8 mouse cellular contexts compared by ENCODE assay signal in the genomic region with DNA sequence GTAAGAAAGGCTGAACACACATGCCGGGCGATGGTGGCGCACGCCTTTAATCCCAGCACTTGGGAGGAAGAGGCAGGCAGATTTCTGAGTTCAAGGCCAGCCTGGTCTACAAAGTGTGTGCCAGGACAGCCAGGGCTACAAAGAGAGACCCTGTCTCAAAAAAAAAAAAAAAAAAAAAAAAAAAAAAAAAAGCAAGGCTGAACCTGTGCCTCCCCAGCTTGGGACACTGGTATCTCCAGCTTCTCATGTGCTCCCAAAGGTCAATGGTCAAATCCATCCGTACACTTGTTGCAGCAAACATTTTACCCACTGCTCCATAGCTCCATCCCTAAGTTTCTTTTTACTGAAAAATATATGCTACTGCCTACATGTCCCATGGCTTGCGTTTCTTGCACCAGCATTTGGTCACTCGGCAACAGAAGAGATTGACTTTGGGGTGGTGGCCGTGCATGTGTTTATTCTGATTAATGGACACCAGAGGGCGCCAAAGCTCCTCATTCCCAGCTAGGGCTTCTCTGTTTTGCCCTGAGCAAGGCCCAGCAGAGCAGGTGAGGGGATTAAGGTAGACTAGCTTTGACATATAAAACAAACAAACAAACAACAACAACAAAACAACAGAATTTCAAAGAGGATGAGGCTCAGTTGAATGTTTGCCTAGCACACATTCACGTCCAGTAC. TPM values are rescaled to one million over a fixed set of nuclear protein-coding genes. Genes with fewer than 3 reads are reported as not detected.
DNase-seq lines count a peak whose midpoint lies in the region; ATAC-seq and TF ChIP-seq lines count a peak whose summit lies in the region.

No protein-coding gene starts in this region.

- TF ChIP-seq POLR2A in MEL (IDR thresholded peaks at IDR 0.05; ENCODE audit: control insufficient read depth in 1 of 2, insufficient read depth in 1 of 2, low read depth in 1 of 2, low read length in 2 of 2, poor library complexity in 1 of 2), result no peak

- TF ChIP-seq EP300 in MEL (IDR thresholded peaks at IDR 0.05; ENCODE audit: low read depth in 1 of 2, low read length in 2 of 2), result no peak
- no peak for TF ChIP-seq EP300 in lung, postnatal 0 days (IDR thresholded peaks at IDR 0.05)

- peak; percentile 97 for DNase-seq in MEL (ENCODE audit: low read depth, low spot score)
- DNase-seq in brain, adult 2 months (ENCODE audit: low read depth, low spot score), result peak; percentile 90
- peak; percentile 75 for DNase-seq in forebrain, embryonic 10.5 days (ENCODE audit: extremely low spot score, low spot score)
- DNase-seq in hindbrain, embryonic 10.5 days (ENCODE audit: low spot score), result peak; percentile 67
- peak; percentile 59 to 74 for DNase-seq in layer of hippocampus, adult 2 months (ENCODE audit: low spot score in 2 of 2)
- DNase-seq in lung, postnatal 0 days (ENCODE audit: low spot score), result peak; percentile 90
- DNase-seq in retina, adult 2 months (ENCODE audit: low read depth, low spot score), result peak; percentile 67
- peak; percentile 77 for DNase-seq in thymus, postnatal 4 days

- TF ChIP-seq RAD21 in MEL (IDR thresholded peaks at IDR 0.05; ENCODE audit: low read depth, low read length), result no peak

- peaks cover 4 to 8% of the 10 kb centered on the region in 2 experiments; a peak in 3 of 4 replicates for H3K4me1 ChIP-seq in MEL (ENCODE audit: control insufficient read depth in 1 of 2, insufficient read depth in 2 of 2, low read length in 2 of 2)
- no peaks in the 10 kb centered on the region for H3K4me1 ChIP-seq in forebrain, embryonic 10.5 days
- H3K4me1 ChIP-seq in hindbrain, embryonic 10.5 days (replicated peaks), result no peaks in the 10 kb centered on the region
- no peaks in the 10 kb centered on the region for H3K4me1 ChIP-seq in lung, postnatal 0 days (ENCODE audit: insufficient read depth, low read depth, low read length)

- H3K27me3 ChIP-seq in MEL (ENCODE audit: control insufficient read depth in 1 of 2, insufficient read depth in 2 of 2, low read length in 2 of 2), result no peaks in the 10 kb centered on the region
- no peaks in the 10 kb centered on the region for H3K27me3 ChIP-seq in forebrain, embryonic 10.5 days (ENCODE audit: poor library complexity, severe bottlenecking)
- no peaks in the 10 kb centered on the region for H3K27me3 ChIP-seq in hindbrain, embryonic 10.5 days (ENCODE audit: insufficient read depth, poor library complexity, severe bottlenecking)
- H3K27me3 ChIP-seq in lung, postnatal 0 days (replicated peaks; ENCODE audit: insufficient read depth, low read length), result no peaks in the 10 kb centered on the region

- peak; percentile 78 for ATAC-seq in lung, postnatal 0 days

- H3K27ac ChIP-seq in MEL (ENCODE audit: control insufficient read depth, low read depth, low read length), result no peak overlapping the region
- H3K27ac ChIP-seq in forebrain, embryonic 10.5 days, result no peak overlapping the region
- H3K27ac ChIP-seq in hindbrain, embryonic 10.5 days, result no peak overlapping the region
- H3K27ac ChIP-seq in layer of hippocampus, adult 2 months, result no peak overlapping the region
- H3K27ac ChIP-seq in lung, postnatal 0 days (ENCODE audit: low read length), result no peak overlapping the region

- no peak overlapping the region for H3K4me2 ChIP-seq in lung, postnatal 0 days (replicated peaks; ENCODE audit: low read depth, low read length)

- 0 out of 4 replicates have a peak, but pooled peaks cover 0 to 2% of the 10 kb centered on the region in 2 experiments for H3K36me3 ChIP-seq in MEL (ENCODE audit: control insufficient read depth in 1 of 2, insufficient read depth in 2 of 2, low read length in 2 of 2)
- peaks cover 2% of the 10 kb centered on the region for H3K36me3 ChIP-seq in forebrain, embryonic 10.5 days (replicated peaks)
- peaks cover 2% of the 10 kb centered on the region; the same call in 1 of the 2 replicates for H3K36me3 ChIP-seq in hindbrain, embryonic 10.5 days
- no peaks in the 10 kb centered on the region for H3K36me3 ChIP-seq in lung, postnatal 0 days (ENCODE audit: insufficient read depth, low read length)

- no peaks in the 10 kb centered on the region for H3K79me2 ChIP-seq in MEL (ENCODE audit: control insufficient read depth, insufficient read depth, low read length, poor library complexity)

- peak in 1 of 3 experiments; percentile 99; a peak in 2 of 6 replicates for TF ChIP-seq CTCF in MEL (IDR thresholded peaks at IDR 0.05 in 2 of 3, conservative IDR thresholded peaks at IDR 0.05 in 1 of 3; ENCODE audit: control insufficient read depth in 1 of 3, insufficient read depth in 1 of 3, low read depth in 2 of 3, low read length in 3 of 3, poor library complexity in 1 of 3, severe bottlenecking in 1 of 3)
- TF ChIP-seq CTCF in layer of hippocampus, adult 2 months (conservative IDR thresholded peaks at IDR 0.05), result peak; percentile 90
- peak; percentile 87 for TF ChIP-seq CTCF in lung, postnatal 0 days (IDR thresholded peaks at IDR 0.05)

- 49% methylated on average over 10 of the region's 10 CpGs for WGBS in forebrain, embryonic 10.5 days
- WGBS in hindbrain, embryonic 10.5 days, result 48% methylated on average over 10 of the region's 10 CpGs
- WGBS in lung, postnatal 0 days, result 48% methylated on average over 10 of the region's 10 CpGs

- no peaks in the 10 kb centered on the region for H3K9me3 ChIP-seq in MEL (replicated peaks; ENCODE audit: insufficient read depth, low read length)
- H3K9me3 ChIP-seq in forebrain, embryonic 10.5 days, result no peaks in the 10 kb centered on the region
- H3K9me3 ChIP-seq in hindbrain, embryonic 10.5 days, result no peaks in the 10 kb centered on the region
- no peaks in the 10 kb centered on the region for H3K9me3 ChIP-seq in lung, postnatal 0 days (ENCODE audit: low read length)

- no peak overlapping the region for H3K4me3 ChIP-seq in MEL (ENCODE audit: control insufficient read depth in 1 of 2, insufficient read depth in 1 of 2, low read depth in 2 of 2, low read length in 2 of 2)
- no peak overlapping the region for H3K4me3 ChIP-seq in forebrain, embryonic 10.5 days
- H3K4me3 ChIP-seq in hindbrain, embryonic 10.5 days, result no peak overlapping the region
- H3K4me3 ChIP-seq in layer of hippocampus, adult 2 months, result no peak overlapping the region
- H3K4me3 ChIP-seq in lung, postnatal 0 days (ENCODE audit: low read depth, low read length), result no peak overlapping the region

- no peak overlapping the region for H3K9ac ChIP-seq in MEL (ENCODE audit: control insufficient read depth, low read depth, low read length, poor library complexity, severe bottlenecking)
- no peak overlapping the region for H3K9ac ChIP-seq in lung, postnatal 0 days (replicated peaks; ENCODE audit: low read depth)

TF ChIP-seq in MEL, 35 proteins besides CTCF, POLR2A, EP300 and RAD21 (continues in another document):
- TF ChIP-seq BHLHE40 (IDR thresholded peaks at IDR 0.05; ENCODE audit: borderline replicate concordance, low read depth, low read length), result no peak
- TF ChIP-seq MAFK (IDR thresholded peaks at IDR 0.05; ENCODE audit: borderline replicate concordance, low read depth, low read length), result no peak
- no peak for TF ChIP-seq ZC3H11A (IDR thresholded peaks at IDR 0.05; ENCODE audit: low read depth, low read length)
- no peak for TF ChIP-seq GABPA (IDR thresholded peaks at IDR 0.05; ENCODE audit: low read depth, low read length)
- TF ChIP-seq ZNF384 (IDR thresholded peaks at IDR 0.05; ENCODE audit: low read depth, low read length), result no peak
- TF ChIP-seq SMC3 (IDR thresholded peaks at IDR 0.05; ENCODE audit: low read depth, low read length), result no peak
- TF ChIP-seq MAX (IDR thresholded peaks at IDR 0.05; ENCODE audit: low read length), result no peak
- TF ChIP-seq POLR2AphosphoS5 (IDR thresholded peaks at IDR 0.05; ENCODE audit: borderline replicate concordance, low read depth, low read length), result no peak
- no peak for TF ChIP-seq TCF12 (IDR thresholded peaks at IDR 0.05; ENCODE audit: low read depth, low read length)

RNA-seq across cellular contexts. Expression of gene Yipf2, which starts 9.2 kb away (rescaled TPM):
- total RNA-seq in MEL (2012; rRNA removed), result 22.8 and 24.0 TPM in 2 replicates
- 10 to 100 TPM in 1 of 2 experiments, not detected in 1; 84.9 TPM for polyA plus RNA-seq in MEL (2012; ENCODE audit: insufficient read depth in 1 of 2, insufficient read length in 2 of 2, low read depth in 1 of 2, low replicate concordance in 2 of 2, missing spikeins in 1 of 2)
- 19.0 and 20.4 TPM in 2 replicates for polyA plus RNA-seq in forebrain, embryonic 10.5 days (2016; fragmentation: Nextera tagmentation; extraction: Ambion mirVana)
- 21.5 and 23.7 TPM in 2 replicates for polyA plus RNA-seq in hindbrain, embryonic 10.5 days (2016; fragmentation: Nextera tagmentation; extraction: Ambion mirVana)
- 10 to 100 TPM; 18.6 to 19.8 TPM for total RNA-seq in layer of hippocampus, adult 2 months (2021)
- 28.3 and 30.3 TPM in 2 replicates for polyA plus RNA-seq in lung, postnatal 0 days (2015; fragmentation: Nextera tagmentation; extraction: Ambion mirVana)

RNA-seq across cellular contexts. Expression of gene Timm29, which starts 9.3 kb away (rescaled TPM):
- total RNA-seq in MEL (2012; rRNA removed), result 74.1 and 87.9 TPM in 2 replicates
- 100 to 1,000 TPM in 1 of 2 experiments, 10 to 100 TPM in 1; 45.8 to 163 TPM for polyA plus RNA-seq in MEL (2012; ENCODE audit: insufficient read depth in 1 of 2, insufficient read length in 2 of 2, low read depth in 1 of 2, low replicate concordance in 2 of 2, missing spikeins in 1 of 2)
- 31.4 and 32.3 TPM in 2 replicates for polyA plus RNA-seq in forebrain, embryonic 10.5 days (2016; fragmentation: Nextera tagmentation; extraction: Ambion mirVana)
- 33.8 and 38.4 TPM in 2 replicates for polyA plus RNA-seq in hindbrain, embryonic 10.5 days (2016; fragmentation: Nextera tagmentation; extraction: Ambion mirVana)
- total RNA-seq in layer of hippocampus, adult 2 months (2021), result 10 to 100 TPM; 58.3 to 62.0 TPM
- 16.5 and 17.3 TPM in 2 replicates for polyA plus RNA-seq in lung, postnatal 0 days (2015; fragmentation: Nextera tagmentation; extraction: Ambion mirVana)

RNA-seq across cellular contexts. Expression of gene Smarca4, which starts 14.1 kb away (rescaled TPM):
- total RNA-seq in MEL (2012; rRNA removed), result 249 and 263 TPM in 2 replicates
- 100 to 1,000 TPM in 1 of 2 experiments, 10 to 100 TPM in 1; 71.4 to 381 TPM for polyA plus RNA-seq in MEL (2012; ENCODE audit: insufficient read depth in 1 of 2, insufficient read length in 2 of 2, low read depth in 1 of 2, low replicate concordance in 2 of 2, missing spikeins in 1 of 2)
- polyA plus RNA-seq in forebrain, embryonic 10.5 days (2016; fragmentation: Nextera tagmentation; extraction: Ambion mirVana), result 147 and 149 TPM in 2 replicates
- 153 and 173 TPM in 2 replicates for polyA plus RNA-seq in hindbrain, embryonic 10.5 days (2016; fragmentation: Nextera tagmentation; extraction: Ambion mirVana)
- total RNA-seq in layer of hippocampus, adult 2 months (2021), result 100 to 1,000 TPM; 114 to 115 TPM
- polyA plus RNA-seq in lung, postnatal 0 days (2015; fragmentation: Nextera tagmentation; extraction: Ambion mirVana), result 22.3 and 22.4 TPM in 2 replicates

RNA-seq across cellular contexts. Expression of gene Carm1, which starts 55.2 kb away (rescaled TPM):
- 121 and 131 TPM in 2 replicates for total RNA-seq in MEL (2012; rRNA removed)
- polyA plus RNA-seq in MEL (2012; ENCODE audit: insufficient read depth in 1 of 2, insufficient read length in 2 of 2, low read depth in 1 of 2, low replicate concordance in 2 of 2, missing spikeins in 1 of 2), result 100 to 1,000 TPM; 121 to 423 TPM
- 58.3 and 59.8 TPM in 2 replicates for polyA plus RNA-seq in forebrain, embryonic 10.5 days (2016; fragmentation: Nextera tagmentation; extraction: Ambion mirVana)
- polyA plus RNA-seq in hindbrain, embryonic 10.5 days (2016; fragmentation: Nextera tagmentation; extraction: Ambion mirVana), result 66.3 and 71.9 TPM in 2 replicates
- 10 to 100 TPM; 75.9 to 85.6 TPM for total RNA-seq in layer of hippocampus, adult 2 months (2021)
- 10.8 and 12.2 TPM in 2 replicates for polyA plus RNA-seq in lung, postnatal 0 days (2015; fragmentation: Nextera tagmentation; extraction: Ambion mirVana)
